8 mouse cellular contexts compared by ENCODE assay signal in genomic region chr12:108994436-108995031, GRCm38 (mm10).
DNase-seq lines count a peak whose midpoint lies in the region; ATAC-seq and TF ChIP-seq lines count a peak whose summit lies in the region.

No protein-coding gene starts in this region.

- TF ChIP-seq CTCF in lung, postnatal 0 days (IDR thresholded peaks at IDR 0.05), result peak; percentile 40

- peak; percentile 9 for DNase-seq in 416B (ENCODE audit: low read depth)
- DNase-seq in adrenal gland, adult 18-20 months (ENCODE audit: low spot score in 2 of 2), result peak; percentile 78
- DNase-seq in heart, postnatal 14 days, result peak; percentile 87 to 91
- DNase-seq in kidney, postnatal 25 days, result peak; percentile 80 to 82
- DNase-seq in lung, postnatal 0 days (ENCODE audit: low spot score), result peak; percentile 80
- peak; percentile 89 for DNase-seq in retina, postnatal 1 day
- DNase-seq in urinary bladder, postnatal 14 days (ENCODE audit: low spot score), result peak; percentile 82

- H3K4me1 ChIP-seq in forebrain, embryonic 12.5 days, result peaks cover 10% of the 10 kb centered on the region
- no peaks in the 10 kb centered on the region for H3K4me1 ChIP-seq in lung, postnatal 0 days (ENCODE audit: insufficient read depth, low read depth, low read length)

- intact Hi-C loops in heart, postnatal 14 days (cut with DNase I), result no loop called here

- 0 out of 2 replicates have a peak overlapping the region, but pooled peaks have one; percentile 3 for H3K9ac ChIP-seq in forebrain, embryonic 12.5 days
- no peak overlapping the region for H3K9ac ChIP-seq in lung, postnatal 0 days (replicated peaks; ENCODE audit: low read depth)

- ATAC-seq in forebrain, embryonic 12.5 days (ENCODE audit: low FRiP score), result 0 out of 2 replicates have a peak, but pooled peaks have one; percentile 60
- ATAC-seq in lung, postnatal 0 days, result peak; percentile 65

- TF ChIP-seq EP300 in lung, postnatal 0 days (IDR thresholded peaks at IDR 0.05), result no peak

- 0 out of 2 replicates have a peak, but pooled peaks cover 3% of the 10 kb centered on the region for H3K27me3 ChIP-seq in forebrain, embryonic 12.5 days
- no peaks in the 10 kb centered on the region for H3K27me3 ChIP-seq in lung, postnatal 0 days (replicated peaks; ENCODE audit: insufficient read depth, low read length)

- no peaks in the 10 kb centered on the region for H3K9me3 ChIP-seq in forebrain, embryonic 12.5 days
- H3K9me3 ChIP-seq in lung, postnatal 0 days (ENCODE audit: low read length), result no peaks in the 10 kb centered on the region

- H3K36me3 ChIP-seq in forebrain, embryonic 12.5 days (replicated peaks), result no peaks in the 10 kb centered on the region
- H3K36me3 ChIP-seq in lung, postnatal 0 days (ENCODE audit: insufficient read depth, low read length), result no peaks in the 10 kb centered on the region

- no peak overlapping the region for H3K27ac ChIP-seq in forebrain, embryonic 12.5 days
- H3K27ac ChIP-seq in lung, postnatal 0 days (ENCODE audit: low read length), result no peak overlapping the region

- 14% methylated on average over 19 of the region's 19 CpGs for WGBS in forebrain, embryonic 12.5 days
- whole genome bisulfite sequencing in lung, postnatal 0 days, result 4% methylated on average over 19 of the region's 19 CpGs

- H3K4me2 ChIP-seq in forebrain, embryonic 12.5 days, result 0 out of 2 replicates have a peak overlapping the region, but pooled peaks have one; percentile 4
- peak overlapping the region; percentile 22; the same call in 1 of the 2 replicates for H3K4me2 ChIP-seq in lung, postnatal 0 days (replicated peaks; ENCODE audit: low read depth, low read length)

- H3K4me3 ChIP-seq in forebrain, embryonic 12.5 days (replicated peaks), result no peak overlapping the region
- no peak overlapping the region for H3K4me3 ChIP-seq in lung, postnatal 0 days (ENCODE audit: low read depth, low read length)

Comparison
In these comparisons a context has a peak if more than half of its experiments do, and no peak if none do; other contexts are left out.
1. DNase-seq: peak in every context shown above with its lines; median percentile 89 in heart, postnatal 14 days; 89 in retina, postnatal 1 day; 82 in urinary bladder, postnatal 14 days; 81 in kidney, postnatal 25 days; 80 in lung, postnatal 0 days; 78 in adrenal gland, adult 18-20 months; 9 in 416B.